Mouse (Mus musculus): ENCODE results near the gene Gnl1. TPM values are rescaled to one million over a fixed set of nuclear protein-coding genes. Genes with fewer than 3 reads are reported as not detected.
"Not testable (repeated sequence)": the region's sequence is repeated elsewhere in the genome, so short reads cannot be mapped to it uniquely, and the experiment has no call there.

Gnl1 gene
- total RNA-seq, 2 experiments from 2014 or later = 32.0 to 34.7 TPM

- peak; percentile 92 for DNase-seq
Measured at GRCm38 (mm10) chr17:35994175-35994878, 14.7 kb downstream of the Gnl1 start.

- no peak for DNase-seq
Measured at GRCm38 (mm10) chr17:35994879-35995240, 15.2 kb downstream of the Gnl1 start.

GRCm38 (mm10) chr17:35996949-35997348 lies 17.3 kb downstream of the Gnl1 start:
- peak; percentile 97 to 99 for DNase-seq

GRCm38 (mm10) chr17:35997713-35998510 lies 18.3 kb downstream of the Gnl1 start:
- peak in 1 of 2 experiments; percentile 53 for DNase-seq

- DNase-seq = no peak
Measured at GRCm38 (mm10) chr17:35998545-35999305, 19.1 kb downstream of the Gnl1 start.

- peak; percentile 42 to 49 for DNase-seq
Measured at GRCm38 (mm10) chr17:35999356-35999755, 19.7 kb downstream of the Gnl1 start.

GRCm38 (mm10) chr17:36000349-36000748 lies 20.7 kb downstream of the Gnl1 start:
- DNase-seq = no peak

GRCm38 (mm10) chr17:36001121-36001897 lies 21.7 kb downstream of the Gnl1 start:
- peak in 1 of 2 experiments; percentile 29 for DNase-seq

- no peak for DNase-seq
Measured at GRCm38 (mm10) chr17:36001966-36002365, 22.3 kb downstream of the Gnl1 start.

GRCm38 (mm10) chr17:36003331-36003730 lies 23.7 kb downstream of the Gnl1 start:
- DNase-seq = no peak

- not testable (repeated sequence) for DNase-seq
Measured at GRCm38 (mm10) chr17:36004409-36004808, 24.8 kb downstream of the Gnl1 start.

- no peak for DNase-seq
Measured at GRCm38 (mm10) chr17:36014977-36015376, 35.3 kb downstream of the Gnl1 start.

GRCm38 (mm10) chr17:36017046-36017445 lies 37.4 kb downstream of the Gnl1 start:
- DNase-seq = no peak

- DNase-seq = peak; percentile 51 to 83
Measured at GRCm38 (mm10) chr17:36018979-36019378, 39.3 kb downstream of the Gnl1 start.

- no peak for DNase-seq
Measured at GRCm38 (mm10) chr17:36019519-36019918, 39.9 kb downstream of the Gnl1 start.

- DNase-seq = peak; percentile 88 to 91
Measured at GRCm38 (mm10) chr17:36020191-36021073, 40.8 kb downstream of the Gnl1 start, which contains the start of gene H2-T24. H2-T24 (minus strand) TSS chr17:36020560.

GRCm38 (mm10) chr17:36021309-36021708 lies 41.7 kb downstream of the Gnl1 start:
- DNase-seq = no peak

GRCm38 (mm10) chr17:36022098-36022497 lies 42.4 kb downstream of the Gnl1 start:
- DNase-seq = no peak

- DNase-seq = no peak
Measured at GRCm38 (mm10) chr17:36022922-36023321, 43.3 kb downstream of the Gnl1 start.

Data from heart, adult 18-20 months (tissue).